Mouse (Mus musculus) liver, postnatal 0 days (tissue): ENCODE measurements around the gene Nelfe. TPM values are rescaled to one million over a fixed set of nuclear protein-coding genes. Genes with fewer than 3 reads are reported as not detected.

Source experiments
- ATAC-seq: fragments of 200-750 bp; cut with Nextera tagmentation; 2 replicates; pipeline ENCODE4 v1.8.0; 2017; ENCODE audit warnings: mild to moderate bottlenecking, moderate library complexity
- DNase-seq: peaks from one replicate; pipeline ENCODE4 v3.0.0-alpha.2; 2016
- H3K27ac ChIP-seq: fragments of 300-500 bp; sonication (generic); 2 replicates; pipeline ENCODE4 v1.5.1; 2014; ENCODE audit warnings: antibody characterized with exemption, moderate library complexity, mild to moderate bottlenecking, low read depth
- H3K27me3 ChIP-seq: fragments of 300-500 bp; sonication (generic); 2 replicates; pipeline ENCODE4 v1.6.1; 2014; ENCODE audit warnings: low read length, control low read depth, mixed read lengths; ENCODE audit not compliant: insufficient read depth
- H3K36me3 ChIP-seq: fragments of 300-500 bp; sonication (generic); replicated peaks from 2 replicates; pipeline ENCODE4 v1.6.1; 2014; ENCODE audit warnings: mild to moderate bottlenecking, control low read depth, low read length, moderate library complexity, mixed read lengths; ENCODE audit not compliant: insufficient read depth
- H3K4me1 ChIP-seq: fragments of 300-500 bp; sonication (generic); 2 replicates; pipeline ENCODE4 v1.6.1; 2014; ENCODE audit warnings: antibody characterized with exemption, mild to moderate bottlenecking, control low read depth; ENCODE audit not compliant: insufficient read depth
- H3K4me2 ChIP-seq: fragments of 300-500 bp; sonication (generic); 2 replicates; pipeline ENCODE4 v1.6.1; 2014; ENCODE audit warnings: low read depth, mild to moderate bottlenecking, low read length, moderate library complexity, mixed read lengths
- H3K4me3 ChIP-seq: fragments of 300-500 bp; sonication (generic); 2 replicates; pipeline ENCODE4 v1.5.1; 2014; ENCODE audit warnings: low read depth, low read length
- H3K9ac ChIP-seq: fragments of 300-500 bp; sonication (generic); replicated peaks from 2 replicates; pipeline ENCODE4 v1.6.1; 2014; ENCODE audit warnings: mild to moderate bottlenecking, moderate library complexity
- H3K9me3 ChIP-seq: fragments of 300-500 bp; sonication (generic); 2 replicates; pipeline ENCODE4 v1.6.1; 2016; ENCODE audit warnings: mild to moderate bottlenecking, control low read depth, low read length, mixed read lengths
- CTCF ChIP-seq: sonication (generic); IDR thresholded peaks from 2 replicates; pipeline ENCODE4 v1.5.1; 2016; ENCODE audit warnings: antibody characterized with exemption, low read depth
- EP300 ChIP-seq: IDR thresholded peaks from 2 replicates; pipeline ENCODE4 v1.6.1; 2016; ENCODE audit warnings: antibody characterized with exemption, low read depth, mild to moderate bottlenecking
- WGBS: fragments of 180-500 bp; shearing (Covaris S2); extraction: QIAGEN DNeasy Blood & Tissue Kit; methylation state at CpG from one replicate; pipeline ENCODE4 v1.1.7; 2014; ENCODE audit not compliant: insufficient replicate concordance; 5-methylcytosine and 5-hydroxymethylcytosine counted together
- polyA plus RNA-seq: library from polyadenylated mRNA; unstranded; fragments of >200 nt; fragmentation: Nextera tagmentation; extraction: Ambion mirVana; gene quantifications from 2 replicates; pipeline ENCODE4 v1.2.1, GENCODE M21; 2015

The Nelfe gene
- polyA plus RNA-seq, 1 experiment from 2014 or later = 26.5 TPM

DNA sequence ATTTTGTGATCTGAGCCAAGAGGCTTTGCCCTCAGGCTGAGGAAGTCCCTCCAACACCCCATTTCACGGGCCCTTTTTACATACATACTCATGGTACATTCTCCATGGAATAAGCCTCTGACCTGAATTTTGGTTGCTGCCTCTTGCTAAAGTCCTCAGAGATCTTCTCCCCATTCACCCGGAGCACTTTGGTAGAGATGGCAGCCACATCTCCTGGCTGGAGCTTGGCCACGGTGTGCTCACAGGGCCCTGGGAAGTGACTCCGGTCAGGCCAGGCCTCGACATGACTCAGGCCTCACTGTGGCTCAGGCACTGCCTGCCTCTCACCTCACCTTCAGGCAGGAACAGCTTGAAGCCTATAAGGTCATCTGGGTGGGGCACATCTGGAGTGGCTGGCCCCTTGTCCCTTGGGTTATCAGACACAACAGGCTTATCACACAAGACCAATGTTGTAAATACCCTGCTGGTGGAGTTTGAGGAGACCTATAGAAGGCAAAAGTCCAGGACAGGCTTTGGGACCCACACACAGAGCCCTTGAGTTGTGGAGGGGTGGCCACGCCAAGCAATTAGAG is 9.4 kb upstream of the Nelfe start:
- Histone ChIP-seq H3K36me3 (peaks cover 47% of the 10 kb centered on the region), H3K4me1 (peaks cover 13% of the 10 kb centered on the region), H3K9ac (no peak overlapping the region), H3K4me2 (no peak overlapping the region), H3K4me3 (no peak overlapping the region), H3K27me3 (no peaks in the 10 kb centered on the region), H3K9me3 (no peaks in the 10 kb centered on the region), H3K27ac (no peak overlapping the region)
- no peak for DNase-seq
- 78% methylated on average over 6 of the region's 6 CpGs for whole genome bisulfite sequencing
- no peak for ATAC-seq
- TF ChIP-seq EP300 = no peak
- TF ChIP-seq CTCF = no peak

GRCm38 (mm10) chr17:34844884-34845283 is 5.3 kb upstream of the Nelfe start:
- Histone ChIP-seq H3K9ac (no peak overlapping the region), H3K36me3 (peaks cover 53% of the 10 kb centered on the region), H3K27ac (no peak overlapping the region), H3K4me2 (no peak overlapping the region), H3K9me3 (no peaks in the 10 kb centered on the region), H3K4me3 (no peak overlapping the region), H3K27me3 (no peaks in the 10 kb centered on the region), H3K4me1 (peaks cover 7% of the 10 kb centered on the region)
- TF ChIP-seq EP300 (no peak), CTCF (no peak)
- no peak for DNase-seq
- no peak for ATAC-seq
- WGBS = 91% methylated on average over 13 of the region's 13 CpGs

- no peak overlapping the region for H3K27ac ChIP-seq
- TF ChIP-seq CTCF (no peak), EP300 (no peak)
- no peak overlapping the region for H3K9ac ChIP-seq
- peaks cover 41% of the 10 kb centered on the region for H3K36me3 ChIP-seq
- ATAC-seq = no peak
- H3K4me2 ChIP-seq = no peak overlapping the region
- H3K27me3 ChIP-seq = no peaks in the 10 kb centered on the region
- H3K9me3 ChIP-seq = no peaks in the 10 kb centered on the region
- DNase-seq = no peak
- peaks cover 13% of the 10 kb centered on the region for H3K4me1 ChIP-seq
- H3K4me3 ChIP-seq = no peak overlapping the region
- WGBS = 90% methylated on average over 6 of the region's 6 CpGs
These were observed 3.0 kb upstream of the Nelfe start for GRCm38 (mm10) chr17:34847192-34847591.

DNA sequence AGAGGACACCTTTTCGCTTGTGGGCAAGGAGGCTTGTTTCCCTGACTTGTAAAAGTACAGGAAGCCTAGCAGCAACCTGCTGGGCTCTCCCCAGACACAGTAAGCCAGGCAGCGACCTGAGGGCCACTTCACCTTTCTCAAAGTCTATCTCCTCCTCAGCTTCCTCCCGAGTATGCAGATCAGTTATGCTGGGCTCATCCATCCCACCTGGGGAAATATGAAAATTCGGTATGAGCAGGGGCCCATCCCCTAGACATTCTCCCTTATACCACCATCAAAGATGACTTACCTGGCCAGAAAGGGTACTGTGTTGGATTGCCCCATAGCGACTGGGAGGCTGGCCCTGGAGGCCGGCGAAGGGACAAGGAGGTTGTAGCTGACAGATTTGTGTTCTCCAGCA is 2.6 kb upstream of the Nelfe start:
- Histone ChIP-seq H3K9ac (no peak overlapping the region), H3K27ac (no peak overlapping the region), H3K4me3 (no peak overlapping the region), H3K9me3 (no peaks in the 10 kb centered on the region), H3K4me1 (peaks cover 13% of the 10 kb centered on the region), H3K4me2 (no peak overlapping the region), H3K36me3 (peaks cover 42% of the 10 kb centered on the region), H3K27me3 (no peaks in the 10 kb centered on the region)
- ATAC-seq (no peak), DNase-seq (no peak)
- no peak for TF ChIP-seq EP300
- no peak for TF ChIP-seq CTCF
- 90% methylated on average over 7 of the region's 7 CpGs for WGBS

GRCm38 (mm10) chr17:34850517-34851125 is 430 bp downstream of the Nelfe start:
- Histone ChIP-seq H3K27ac (peak overlapping the region; percentile 67), H3K9ac (peak overlapping the region; percentile 74), H3K4me2 (peak overlapping the region; percentile 91), H3K9me3 (no peaks in the 10 kb centered on the region), H3K4me3 (peak overlapping the region; percentile 72), H3K36me3 (peaks cover 46% of the 10 kb centered on the region), H3K27me3 (no peaks in the 10 kb centered on the region), H3K4me1 (peaks cover 13% of the 10 kb centered on the region)
- WGBS = 2% methylated on average over 25 of the region's 25 CpGs
- TF ChIP-seq CTCF = no peak
- no peak for TF ChIP-seq EP300
- peak; percentile 16 for ATAC-seq
- DNase-seq = no peak

GRCm38 (mm10) chr17:34853511-34853910 is 3.3 kb downstream of the Nelfe start:
- no peak for ATAC-seq
- no peak overlapping the region for H3K4me3 ChIP-seq
- H3K9ac ChIP-seq = no peak overlapping the region
- no peaks in the 10 kb centered on the region for H3K9me3 ChIP-seq
- H3K4me2 ChIP-seq = no peak overlapping the region
- TF ChIP-seq CTCF = no peak
- TF ChIP-seq EP300 = no peak
- WGBS = 65% methylated on average over 8 of the region's 8 CpGs
- no peaks in the 10 kb centered on the region for H3K27me3 ChIP-seq
- peaks cover 17% of the 10 kb centered on the region for H3K4me1 ChIP-seq
- no peak overlapping the region for H3K27ac ChIP-seq
- peaks cover 44% of the 10 kb centered on the region for H3K36me3 ChIP-seq
- no peak for DNase-seq

DNA sequence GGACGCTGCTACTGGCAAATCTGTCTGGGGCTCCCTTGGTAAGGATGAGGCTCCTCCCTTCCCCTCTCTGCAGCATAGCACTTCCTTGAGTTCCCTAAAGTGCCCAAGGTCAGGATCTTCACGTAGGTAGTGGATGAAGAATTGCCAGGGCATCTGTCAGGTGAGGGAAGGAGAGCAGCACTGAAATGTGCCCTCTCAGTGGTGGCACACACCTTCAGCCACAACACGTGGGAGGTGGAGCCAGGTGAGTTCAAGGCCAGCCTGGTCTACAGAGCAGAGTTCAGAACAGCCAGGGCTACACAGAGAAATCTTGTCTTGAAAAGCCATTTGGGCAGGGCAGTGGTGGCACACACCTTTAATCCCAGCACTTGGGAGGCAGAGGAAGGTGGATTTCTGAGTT is 4.6 kb downstream of the Nelfe start:
- WGBS = 69% methylated on average over 3 of the region's 3 CpGs
- Histone ChIP-seq H3K4me2 (no peak overlapping the region), H3K36me3 (peaks cover 48% of the 10 kb centered on the region), H3K27ac (no peak overlapping the region), H3K9me3 (no peaks in the 10 kb centered on the region), H3K4me3 (no peak overlapping the region), H3K27me3 (no peaks in the 10 kb centered on the region), H3K4me1 (peaks cover 17% of the 10 kb centered on the region), H3K9ac (no peak overlapping the region)
- DNase-seq (no peak), ATAC-seq (no peak)
- TF ChIP-seq EP300 = no peak
- TF ChIP-seq CTCF = no peak
